Mouse (Mus musculus): ENCODE measurements around the gene Pip4k2a. TPM values are rescaled to one million over a fixed set of nuclear protein-coding genes. Genes with fewer than 3 reads are reported as not detected.
"Not testable (repeated sequence)": the region's sequence is repeated elsewhere in the genome, so short reads cannot be mapped to it uniquely, and the experiment has no call there.

Pip4k2a gene
- 8.1 and 9.0 TPM in 2 replicates for polyA plus RNA-seq (2015; fragmentation: Nextera tagmentation; extraction: Ambion mirVana)

- WGBS: under 1% methylated on average over 60 of the region's 66 CpGs
- Histone ChIP-seq H3K4me3 (peak within 1 kb of the TSS; percentile 89), H3K9me3 (no peaks in the 10 kb centered on the region), H3K36me3 (no peaks in the 10 kb centered on the region), H3K9ac (peak within 1 kb of the TSS; percentile 74), H3K27me3 (no peaks in the 10 kb centered on the region), H3K27ac (peak within 1 kb of the TSS; percentile 93), H3K4me1 (peaks cover 14% of the 10 kb centered on the region; the same call in 1 of the 2 replicates), H3K4me2 (peak within 1 kb of the TSS; percentile 97)
- peak; percentile 97 for ATAC-seq (ENCODE audit: borderline replicate concordance, extremely low read depth, low FRiP score, low TSS enrichment)
Observed at GRCm38 (mm10) chr2:18998054-18998478, at the start of gene Pip4k2a, which contains the start of gene 4930426L09Rik. Gene Pip4k2a, minus strand, starts transcription at chr2:18998126. Gene 4930426L09Rik, plus strand, starts transcription at chr2:18998343.

- H3K9ac ChIP-seq: no peak overlapping the region
- H3K36me3 ChIP-seq: no peaks in the 10 kb centered on the region
- H3K27me3 ChIP-seq: no peaks in the 10 kb centered on the region
- no peak overlapping the region for H3K4me3 ChIP-seq
- H3K4me1 ChIP-seq: 0 out of 2 replicates have a peak, but pooled peaks cover 3% of the 10 kb centered on the region
- WGBS: 38% methylated on average over 4 of the region's 4 CpGs
- no peaks in the 10 kb centered on the region for H3K9me3 ChIP-seq
- ATAC-seq (ENCODE audit: borderline replicate concordance, extremely low read depth, low FRiP score, low TSS enrichment): no peak
- H3K4me2 ChIP-seq: no peak overlapping the region
- peak overlapping the region; percentile 51 for H3K27ac ChIP-seq
Observed at GRCm38 (mm10) chr2:19037907-19038570, 40.1 kb upstream of the Pip4k2a start.

GRCm38 (mm10) chr2:19037430-19037829, 39.5 kb upstream of the Pip4k2a start:
- H3K36me3 ChIP-seq: no peaks in the 10 kb centered on the region
- no peak overlapping the region for H3K9ac ChIP-seq
- no peak for ATAC-seq (ENCODE audit: borderline replicate concordance, extremely low read depth, low FRiP score, low TSS enrichment)
- no peak overlapping the region for H3K27ac ChIP-seq
- H3K4me1 ChIP-seq: 0 out of 2 replicates have a peak, but pooled peaks cover 3% of the 10 kb centered on the region
- H3K4me3 ChIP-seq: no peak overlapping the region
- WGBS: 20% methylated on average over 4 of the region's 4 CpGs
- H3K9me3 ChIP-seq: no peaks in the 10 kb centered on the region
- H3K27me3 ChIP-seq: no peaks in the 10 kb centered on the region
- no peak overlapping the region for H3K4me2 ChIP-seq

- no peaks in the 10 kb centered on the region for H3K9me3 ChIP-seq
- H3K36me3 ChIP-seq: no peaks in the 10 kb centered on the region
- no peak overlapping the region for H3K27ac ChIP-seq
- WGBS: 74% methylated on average over 2 of the region's 2 CpGs
- no peaks in the 10 kb centered on the region for H3K27me3 ChIP-seq
- no peak for ATAC-seq (ENCODE audit: borderline replicate concordance, extremely low read depth, low FRiP score, low TSS enrichment)
- H3K4me2 ChIP-seq: no peak overlapping the region
- H3K4me3 ChIP-seq: no peak overlapping the region
- H3K9ac ChIP-seq: no peak overlapping the region
- no peaks in the 10 kb centered on the region for H3K4me1 ChIP-seq
Observed at GRCm38 (mm10) chr2:19024807-19025206, 26.9 kb upstream of the Pip4k2a start.

GRCm38 (mm10) chr2:19018034-19018433, 20.1 kb upstream of the Pip4k2a start:
- Histone ChIP-seq H3K4me2 (no peak overlapping the region), H3K36me3 (no peaks in the 10 kb centered on the region), H3K27me3 (no peaks in the 10 kb centered on the region), H3K4me1 (no peaks in the 10 kb centered on the region), H3K9ac (no peak overlapping the region), H3K4me3 (no peak overlapping the region), H3K9me3 (no peaks in the 10 kb centered on the region), H3K27ac (no peak overlapping the region)
- WGBS: 76% methylated on average over 2 of the region's 2 CpGs
- ATAC-seq (ENCODE audit: borderline replicate concordance, extremely low read depth, low FRiP score, low TSS enrichment): no peak

GRCm38 (mm10) chr2:19016839-19017238, 18.9 kb upstream of the Pip4k2a start:
- no peak for ATAC-seq (ENCODE audit: borderline replicate concordance, extremely low read depth, low FRiP score, low TSS enrichment)
- H3K9me3 ChIP-seq: no peaks in the 10 kb centered on the region
- no peaks in the 10 kb centered on the region for H3K36me3 ChIP-seq
- no peak overlapping the region for H3K4me2 ChIP-seq
- 45% methylated on average over 1 of the region's 1 CpGs for WGBS
- H3K27ac ChIP-seq: no peak overlapping the region
- H3K4me1 ChIP-seq: no peaks in the 10 kb centered on the region
- no peaks in the 10 kb centered on the region for H3K27me3 ChIP-seq
- no peak overlapping the region for H3K9ac ChIP-seq
- H3K4me3 ChIP-seq: no peak overlapping the region

GRCm38 (mm10) chr2:19016348-19016747, 18.4 kb upstream of the Pip4k2a start:
- 66% methylated on average over 5 of the region's 5 CpGs for WGBS
- Histone ChIP-seq H3K4me3 (no peak overlapping the region), H3K27me3 (no peaks in the 10 kb centered on the region), H3K9ac (no peak overlapping the region), H3K9me3 (no peaks in the 10 kb centered on the region), H3K27ac (no peak overlapping the region), H3K4me2 (no peak overlapping the region), H3K4me1 (no peaks in the 10 kb centered on the region), H3K36me3 (no peaks in the 10 kb centered on the region)
- no peak for ATAC-seq (ENCODE audit: borderline replicate concordance, extremely low read depth, low FRiP score, low TSS enrichment)

GRCm38 (mm10) chr2:19011443-19011842, 13.5 kb upstream of the Pip4k2a start:
- Histone ChIP-seq H3K9me3 (no peaks in the 10 kb centered on the region), H3K36me3 (no peaks in the 10 kb centered on the region), H3K27me3 (no peaks in the 10 kb centered on the region), H3K4me2 (no peak overlapping the region), H3K27ac (no peak overlapping the region), H3K9ac (no peak overlapping the region), H3K4me1 (no peaks in the 10 kb centered on the region), H3K4me3 (no peak overlapping the region)
- 70% methylated on average over 6 of the region's 6 CpGs for WGBS
- no peak for ATAC-seq (ENCODE audit: borderline replicate concordance, extremely low read depth, low FRiP score, low TSS enrichment)

- H3K9ac ChIP-seq; H3K36me3 ChIP-seq; H3K9me3 ChIP-seq; H3K4me1 ChIP-seq; H3K27ac ChIP-seq; H3K4me2 ChIP-seq; H3K4me3 ChIP-seq; ATAC-seq (ENCODE audit: borderline replicate concordance, extremely low read depth, low FRiP score, low TSS enrichment); H3K27me3 ChIP-seq: not testable (repeated sequence)
- WGBS: 75% methylated on average over 1 of the region's 1 CpGs
Observed at GRCm38 (mm10) chr2:19010541-19010940, 12.6 kb upstream of the Pip4k2a start.

- Histone ChIP-seq H3K9me3 (no peaks in the 10 kb centered on the region), H3K9ac (no peak overlapping the region), H3K27me3 (no peaks in the 10 kb centered on the region), H3K27ac (no peak overlapping the region), H3K36me3 (no peaks in the 10 kb centered on the region), H3K4me3 (no peak overlapping the region), H3K4me1 (no peaks in the 10 kb centered on the region), H3K4me2 (no peak overlapping the region)
- ATAC-seq (ENCODE audit: borderline replicate concordance, extremely low read depth, low FRiP score, low TSS enrichment): no peak
- 71% methylated on average over 4 of the region's 4 CpGs for WGBS
Observed at GRCm38 (mm10) chr2:19007580-19007979, 9.7 kb upstream of the Pip4k2a start.

GRCm38 (mm10) chr2:19006124-19006523, 8.2 kb upstream of the Pip4k2a start:
- WGBS: 86% methylated on average over 7 of the region's 7 CpGs

GRCm38 (mm10) chr2:19004801-19005200, 6.9 kb upstream of the Pip4k2a start:
- Histone ChIP-seq H3K4me2 (no peak overlapping the region), H3K4me3 (no peak overlapping the region), H3K27me3 (no peaks in the 10 kb centered on the region), H3K36me3 (no peaks in the 10 kb centered on the region), H3K9me3 (no peaks in the 10 kb centered on the region), H3K9ac (no peak overlapping the region), H3K4me1 (no peaks in the 10 kb centered on the region), H3K27ac (no peak overlapping the region)
- no peak for ATAC-seq (ENCODE audit: borderline replicate concordance, extremely low read depth, low FRiP score, low TSS enrichment)
- 68% methylated on average over 10 of the region's 10 CpGs for WGBS

More at GRCm38 (mm10) chr2:19006124-19006523, 8.2 kb upstream of the Pip4k2a start:
- ATAC-seq (ENCODE audit: borderline replicate concordance, extremely low read depth, low FRiP score, low TSS enrichment): no peak
- Histone ChIP-seq H3K4me2 (no peak overlapping the region), H3K36me3 (no peaks in the 10 kb centered on the region), H3K4me1 (no peaks in the 10 kb centered on the region), H3K27ac (no peak overlapping the region), H3K9me3 (no peaks in the 10 kb centered on the region), H3K27me3 (no peaks in the 10 kb centered on the region), H3K9ac (no peak overlapping the region), H3K4me3 (no peak overlapping the region)
